Mouse (Mus musculus) spleen, embryonic (tissue): ENCODE data around the gene Gm20431.

Experiments
- CTCF ChIA-PET: fragments of 350-600 bp; sonication (Branson Sonifier 250); formaldehyde crosslinking; loops from one replicate; lab custom pipeline; 2022; lab: Charles Lee

The Gm20431 gene

DNA sequence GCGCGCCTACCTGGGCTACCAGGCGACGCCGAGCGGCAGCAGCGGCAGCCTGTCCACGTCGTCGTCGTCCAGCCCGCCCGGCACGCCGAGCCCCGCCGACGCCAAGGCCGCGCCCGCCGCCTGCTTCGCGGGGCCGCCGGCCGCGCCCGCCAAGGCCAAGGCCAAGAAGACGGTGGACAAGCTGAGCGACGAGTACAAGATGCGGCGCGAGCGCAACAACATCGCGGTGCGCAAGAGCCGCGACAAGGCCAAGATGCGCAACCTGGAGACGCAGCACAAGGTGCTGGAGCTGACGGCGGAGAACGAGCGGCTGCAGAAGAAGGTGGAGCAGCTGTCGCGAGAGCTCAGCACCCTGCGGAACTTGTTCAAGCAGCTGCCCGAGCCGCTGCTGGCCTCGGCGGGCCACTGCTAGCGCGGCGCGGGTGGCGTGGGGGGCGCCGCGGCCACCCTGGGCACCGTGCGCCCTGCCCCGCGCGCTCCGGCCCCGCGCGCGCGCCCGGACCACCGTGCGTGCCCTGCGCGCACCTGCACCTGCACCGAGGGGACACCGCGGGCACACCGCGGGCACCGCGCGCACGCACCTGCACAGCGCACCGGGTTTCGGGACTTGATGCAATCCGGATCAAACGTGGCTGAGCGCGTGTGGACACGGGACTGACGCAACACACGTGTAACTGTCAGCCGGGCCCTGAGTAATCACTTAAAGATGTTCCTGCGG is 28.4 kb upstream of the Gm20431 start, which contains the start of gene Tmem189:
Gene Tmem189, minus strand, starts transcription at position 322 of the 718 bp plus-strand sequence.
- CTCF ChIA-PET, result interaction anchor here (1.1 kb wide), 1 partner anchor 17 kb away, joined by 3 read pairs; no protein-coding TSS in a partner anchor

DNA sequence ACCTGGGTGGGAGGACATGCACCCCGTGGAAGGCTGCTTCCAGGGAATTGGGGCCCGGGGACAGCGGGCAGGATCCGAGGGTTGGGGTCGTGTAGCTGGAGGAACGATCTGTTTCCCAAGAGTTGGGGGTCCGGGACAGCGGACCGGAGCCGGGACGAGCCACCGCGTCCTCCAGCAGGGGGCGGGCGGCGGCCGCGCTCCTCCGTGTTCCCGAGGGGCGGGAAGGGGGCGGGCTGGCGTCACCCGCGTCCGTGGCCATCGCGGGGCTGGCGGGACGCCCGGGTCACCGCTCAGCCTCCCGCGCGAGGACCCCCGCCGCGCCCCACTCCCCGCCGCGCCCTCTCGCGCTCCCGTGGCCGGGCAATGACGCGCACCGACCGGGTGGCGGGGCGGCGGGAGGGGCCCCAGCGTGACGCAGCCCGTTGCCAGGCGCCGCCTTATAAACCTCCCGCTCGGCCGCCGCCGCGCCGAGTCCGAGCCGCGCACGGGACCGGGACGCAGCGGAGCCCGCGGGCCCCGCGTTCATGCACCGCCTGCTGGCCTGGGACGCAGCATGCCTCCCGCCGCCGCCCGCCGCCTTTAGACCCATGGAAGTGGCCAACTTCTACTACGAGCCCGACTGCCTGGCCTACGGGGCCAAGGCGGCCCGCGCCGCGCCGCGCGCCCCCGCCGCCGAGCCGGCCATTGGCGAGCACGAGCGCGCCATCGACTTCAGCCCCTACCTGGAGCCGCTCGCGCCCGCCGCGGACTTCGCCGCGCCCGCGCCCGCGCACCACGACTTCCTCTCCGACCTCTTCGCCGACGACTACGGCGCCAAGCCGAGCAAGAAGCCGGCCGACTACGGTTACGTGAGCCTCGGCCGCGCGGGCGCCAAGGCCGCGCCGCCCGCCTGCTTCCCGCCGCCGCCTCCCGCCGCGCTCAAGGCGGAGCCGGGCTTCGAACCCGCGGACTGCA is 27.5 kb upstream of the Gm20431 start, which contains the start of gene Cebpb:
Gene Cebpb, plus strand, starts transcription at position 418 of the 954 bp plus-strand sequence.
- CTCF ChIA-PET, result interaction anchor here (0.5 to 1.4 kb wide), 4 partner anchors 18 to 207 kb away, joined by 3 to 5 read pairs (median 4); no protein-coding TSS in a partner anchor

- CTCF ChIA-PET, result interaction anchor here (0.5 to 1.4 kb wide), 3 partner anchors 47 to 208 kb away, joined by 3 to 5 read pairs (median 4); no protein-coding TSS in a partner anchor
Measured at GRCm38 (mm10) chr2:167688126-167688497, 26.8 kb upstream of the Gm20431 start.

DNA sequence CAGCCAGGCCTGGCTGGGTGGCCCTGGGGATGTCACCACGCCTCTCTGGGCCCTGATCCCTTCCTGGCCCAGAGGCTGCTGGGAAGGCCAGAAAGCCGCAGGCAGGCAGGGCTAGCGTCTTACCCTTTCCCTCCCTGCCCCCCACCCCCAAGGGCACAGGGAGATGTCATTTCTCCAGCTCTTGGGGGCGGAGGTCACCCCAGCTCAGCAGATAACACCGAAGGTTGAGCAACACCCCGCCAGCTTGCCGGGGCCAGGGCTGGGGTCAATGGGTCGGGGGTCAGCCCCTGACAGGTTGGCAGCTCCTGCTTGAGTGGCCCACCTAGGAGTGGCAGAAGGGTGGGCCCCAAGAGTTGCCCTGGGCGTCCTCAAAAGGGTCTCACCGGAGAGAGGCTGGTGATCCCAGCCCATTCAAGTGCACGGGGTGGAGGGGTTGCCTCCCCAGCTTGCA is 26.4 kb upstream of the Gm20431 start:
- CTCF ChIA-PET, result interaction anchor here (0.5 to 1.4 kb wide), 3 partner anchors 47 to 208 kb away, joined by 3 to 5 read pairs (median 4); no protein-coding TSS in a partner anchor

DNA sequence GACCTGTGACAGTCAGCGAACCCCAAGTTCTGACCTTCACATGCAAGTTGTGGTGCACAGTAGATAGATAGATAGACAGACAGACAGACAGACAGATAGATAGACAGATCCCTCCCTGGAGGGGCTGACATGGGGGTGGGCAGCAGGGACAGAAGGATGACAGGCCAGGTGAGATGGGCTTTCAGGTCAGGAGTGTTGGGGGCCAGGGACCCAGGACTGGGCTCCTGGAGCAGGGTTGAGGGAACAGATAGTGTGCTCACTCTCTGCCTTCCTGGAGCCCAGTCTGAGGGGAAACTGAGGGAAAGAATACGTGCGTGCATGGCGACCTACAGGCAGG is 25.9 kb upstream of the Gm20431 start:
- CTCF ChIA-PET, result interaction anchor here (1.2 to 3.2 kb wide), 2 partner anchors 209 kb away, joined by 5 to 58 read pairs; no protein-coding TSS in a partner anchor

GRCm38 (mm10) chr2:167686382-167687249 is 25.3 kb upstream of the Gm20431 start:
- CTCF ChIA-PET, result interaction anchor here (0.7 to 3.2 kb wide), 2 partner anchors 133 to 209 kb away, joined by 3 to 58 read pairs; no protein-coding TSS in a partner anchor

- CTCF ChIA-PET, result interaction anchor here (1.3 to 3.2 kb wide), 2 partner anchors 205 to 210 kb away, joined by 8 to 58 read pairs; no protein-coding TSS in a partner anchor
Measured at GRCm38 (mm10) chr2:167685865-167686264, 24.6 kb upstream of the Gm20431 start.

DNA sequence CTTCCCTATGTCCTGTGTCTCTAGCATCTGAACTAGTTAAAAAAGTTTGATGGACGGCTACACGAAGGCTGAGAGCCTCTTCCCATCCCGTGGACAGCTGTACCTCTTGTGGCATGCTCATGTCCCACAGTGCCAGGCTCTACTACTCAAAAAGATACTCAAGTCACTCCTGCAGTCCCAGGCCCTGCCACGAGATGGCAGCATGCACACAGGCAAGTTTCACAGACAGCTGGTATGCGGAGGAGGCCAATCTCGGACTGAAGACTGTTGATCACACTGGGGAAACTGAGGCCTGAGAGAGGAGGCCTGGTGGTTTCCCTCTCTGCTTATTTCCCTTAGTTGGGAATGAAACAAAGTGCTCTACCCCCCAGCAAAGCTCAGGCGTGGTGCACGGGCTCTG is 23.8 kb upstream of the Gm20431 start:
- CTCF ChIA-PET, result interaction anchor here (1.3 to 3.2 kb wide), 2 partner anchors 206 to 211 kb away, joined by 8 to 58 read pairs; no protein-coding TSS in a partner anchor

GRCm38 (mm10) chr2:167683721-167684120 is 22.4 kb upstream of the Gm20431 start:
- CTCF ChIA-PET, result interaction anchor here (1.1 kb wide), 1 partner anchor 14 kb away, joined by 3 read pairs; no protein-coding TSS in a partner anchor

DNA sequence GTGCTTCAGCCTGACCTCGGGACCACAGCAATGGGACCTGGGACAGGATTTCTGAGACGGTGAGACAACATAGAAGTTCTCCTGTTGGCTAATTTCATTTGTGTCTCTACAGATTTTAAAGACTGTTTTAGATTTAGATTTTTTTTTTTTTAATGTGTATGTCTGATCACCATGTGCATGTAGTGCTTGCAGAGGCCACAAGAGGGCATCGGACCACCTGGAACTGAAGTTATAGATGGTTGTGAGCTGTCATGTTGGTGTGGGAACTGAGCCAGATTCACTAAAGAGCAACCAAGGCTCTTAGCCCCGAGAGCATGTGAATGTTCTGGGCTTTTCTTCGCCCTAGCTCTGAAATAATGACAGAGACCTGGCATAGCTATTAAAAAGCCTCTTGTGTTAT is 19.4 kb upstream of the Gm20431 start:
- CTCF ChIA-PET, result interaction anchor here (0.6 to 1.7 kb wide), 11 partner anchors 24 to 659 kb away, joined by 3 to 7 read pairs (median 5); no protein-coding TSS in a partner anchor

GRCm38 (mm10) chr2:167679902-167680430 is 18.7 kb upstream of the Gm20431 start:
- CTCF ChIA-PET, result interaction anchor here (0.5 to 1.7 kb wide), 12 partner anchors 28 to 400 kb away, joined by 3 to 7 read pairs (median 5); no protein-coding TSS in a partner anchor

GRCm38 (mm10) chr2:167678600-167678999 is 17.3 kb upstream of the Gm20431 start:
- CTCF ChIA-PET, result interaction anchor here (1.4 kb wide), 1 partner anchor 147 kb away, joined by 4 read pairs; no protein-coding TSS in a partner anchor

GRCm38 (mm10) chr2:167675120-167675909 is 14.0 kb upstream of the Gm20431 start:
- CTCF ChIA-PET, result interaction anchor here (0.5 to 0.6 kb wide), 2 partner anchors 39 to 771 kb away, joined by 7 to 10 read pairs; no protein-coding TSS in a partner anchor

DNA sequence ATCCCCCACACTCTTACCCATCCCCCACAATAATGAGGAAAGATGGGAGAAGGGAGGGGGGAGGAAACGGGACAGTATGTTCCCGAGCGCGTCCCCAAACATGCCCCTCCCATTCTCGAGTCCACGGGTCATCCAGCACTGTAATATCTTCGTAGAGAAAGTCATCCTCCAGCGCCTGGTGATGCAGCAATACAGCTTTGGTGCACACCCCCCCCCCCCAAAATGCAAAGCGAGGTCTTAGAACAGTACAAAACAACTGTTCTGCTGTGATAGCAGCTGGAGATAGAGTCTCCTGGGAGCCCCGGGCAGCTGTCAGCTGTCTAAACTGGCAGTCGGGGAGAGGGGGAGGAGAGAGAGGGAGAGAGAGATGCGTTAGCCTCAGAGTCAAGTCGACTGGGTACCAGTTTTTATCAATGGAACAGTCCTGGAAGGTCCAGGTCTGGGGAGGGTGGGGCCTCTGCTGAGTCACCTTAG is 11.0 kb upstream of the Gm20431 start:
- CTCF ChIA-PET, result interaction anchor here (0.7 kb wide), 2 partner anchors 10 kb away, joined by 3 to 24 read pairs; no protein-coding TSS in a partner anchor

DNA sequence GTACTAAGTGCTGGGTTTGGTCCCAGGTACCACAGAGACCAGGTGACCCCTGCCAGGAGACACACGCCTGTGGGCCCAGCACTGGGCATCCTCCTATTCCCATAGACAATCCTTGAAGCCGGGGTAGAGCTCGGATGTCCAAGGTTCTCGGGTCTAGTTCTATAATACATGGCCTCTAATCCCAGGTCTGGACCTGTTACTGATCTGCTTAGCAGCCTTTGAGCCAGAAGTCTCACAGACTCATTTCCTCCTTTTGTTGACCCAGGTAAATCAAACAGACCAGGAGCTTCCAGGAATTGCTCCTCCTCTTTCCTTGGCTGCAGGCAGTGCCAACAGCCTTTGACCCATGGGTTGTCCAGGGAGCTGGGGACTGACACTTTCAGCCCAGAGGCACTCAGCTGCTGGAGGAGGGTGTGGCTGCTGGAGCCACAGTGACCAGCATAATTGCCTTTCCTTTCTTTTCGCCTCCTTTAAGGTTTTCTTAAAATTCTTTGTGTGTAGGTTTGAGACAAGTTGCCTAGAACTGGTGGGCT is 9.9 kb upstream of the Gm20431 start:
- CTCF ChIA-PET, result interaction anchor here (0.6 to 0.7 kb wide), 2 partner anchors 11 to 920 kb away, joined by 7 to 24 read pairs; no protein-coding TSS in a partner anchor

DNA sequence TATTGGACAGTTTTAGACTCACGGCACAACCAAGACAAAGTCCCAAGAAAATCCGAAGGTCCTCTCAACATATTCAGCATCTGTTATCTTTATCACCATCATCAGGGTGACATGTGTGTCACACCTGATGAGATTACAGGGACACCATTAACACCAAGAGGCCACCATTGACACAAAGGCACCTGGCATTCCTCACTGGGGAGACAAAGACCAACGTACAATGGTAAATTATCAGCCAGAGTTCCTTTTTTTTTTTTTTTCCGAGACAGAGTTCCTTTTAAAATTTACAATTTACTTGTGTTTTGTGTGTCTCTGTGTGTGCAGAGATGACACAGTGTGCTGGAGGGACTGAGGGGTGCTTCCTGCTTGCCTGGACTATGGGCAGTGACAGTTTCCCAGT is 8.1 kb upstream of the Gm20431 start:
- CTCF ChIA-PET, result no interaction called here

GRCm38 (mm10) chr2:167668426-167668825 is 7.1 kb upstream of the Gm20431 start:
- CTCF ChIA-PET, result no interaction called here
